Mouse (Mus musculus) left cerebral cortex, postnatal 10 days (tissue): ENCODE measurements at regions not wholly inside any gene's neighbourhood (a gene's known extent, or its start where the extent isn't known, plus 50 kb on each side); places are given as distances from the start of the nearest gene placed in this dataset.
A peak's percentile ranks its signal among the peaks of the same experiment; 100 is the strongest.

Source experiments
- DNase-seq, 2 experiments: peaks; one replicate each; pipeline ENCODE4 v3.0.0; 2021 to 2022; ENCODE audit warnings: low spot score in 2 of 2, mixed read lengths in 1 of 2; ENCODE audit errors: extremely low spot score in 1 of 2
- intact Hi-C: fragments of 180-260 bp; cut with DNase I; formaldehyde crosslinking; loops from one replicate; pipeline ENCODE4 v1.15.1; 2025

GRCm38 (mm10) chr10:104367219-104367618, 173.4 kb downstream of the Gm4340 start:
- intact Hi-C loops: no loop called here
- DNase-seq: peak in 1 of 2 experiments; percentile 3

GRCm38 (mm10) chr10:104374567-104374966, 180.7 kb downstream of the Gm4340 start:
- no peak for DNase-seq
- intact Hi-C loops: no loop called here

- DNase-seq: no peak
- intact Hi-C loops: no loop called here
These were observed 194.4 kb downstream of the Gm4340 start for GRCm38 (mm10) chr10:104388254-104388653.

DNA sequence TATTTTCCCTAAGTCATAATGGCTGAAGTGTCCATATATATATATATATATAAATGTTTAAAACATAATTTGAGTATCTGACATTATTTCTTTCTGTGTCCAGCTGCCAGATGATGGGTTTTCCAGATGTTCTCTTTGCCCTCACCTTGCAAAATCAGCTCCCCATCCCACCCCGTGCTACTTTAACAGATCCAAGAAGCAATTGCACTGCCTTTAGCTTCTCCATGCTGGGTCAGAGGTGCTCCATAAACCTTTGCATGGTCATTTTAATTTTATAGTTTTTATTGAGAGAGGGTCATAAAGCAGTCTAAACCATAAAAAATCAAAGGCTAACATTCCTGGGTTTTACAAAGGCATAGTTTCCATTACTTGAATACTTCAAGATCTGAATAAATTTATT, 201.9 kb downstream of the Gm4340 start:
- intact Hi-C loops: no loop called here
- no peak for DNase-seq

- intact Hi-C loops: no loop called here
These were observed 214.9 kb downstream of the Gm4340 start for GRCm38 (mm10) chr10:104408751-104409150.

DNA sequence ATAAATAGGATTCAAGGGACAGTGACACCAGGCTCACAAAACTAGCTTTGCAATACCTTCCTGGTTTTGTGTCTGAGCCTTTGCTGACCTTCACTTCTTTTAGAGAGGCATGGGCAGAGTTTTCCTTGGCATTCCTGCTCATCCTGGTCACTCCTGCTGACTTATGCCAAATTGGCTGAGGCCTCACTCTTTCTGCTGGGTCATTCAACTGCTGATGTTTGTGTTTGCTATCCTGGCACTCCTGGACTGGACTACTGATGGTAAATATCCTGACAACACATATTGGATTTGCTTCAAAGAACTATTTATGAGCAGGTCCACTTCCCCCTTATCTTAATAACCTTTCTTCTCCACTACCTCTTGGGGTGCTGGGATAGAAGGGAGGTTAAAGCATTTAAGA, 228.7 kb downstream of the Gm4340 start:
- no peak for DNase-seq
- intact Hi-C loops: no loop called here

More at GRCm38 (mm10) chr10:104408751-104409150, 214.9 kb downstream of the Gm4340 start:
- DNase-seq: no peak

DNA sequence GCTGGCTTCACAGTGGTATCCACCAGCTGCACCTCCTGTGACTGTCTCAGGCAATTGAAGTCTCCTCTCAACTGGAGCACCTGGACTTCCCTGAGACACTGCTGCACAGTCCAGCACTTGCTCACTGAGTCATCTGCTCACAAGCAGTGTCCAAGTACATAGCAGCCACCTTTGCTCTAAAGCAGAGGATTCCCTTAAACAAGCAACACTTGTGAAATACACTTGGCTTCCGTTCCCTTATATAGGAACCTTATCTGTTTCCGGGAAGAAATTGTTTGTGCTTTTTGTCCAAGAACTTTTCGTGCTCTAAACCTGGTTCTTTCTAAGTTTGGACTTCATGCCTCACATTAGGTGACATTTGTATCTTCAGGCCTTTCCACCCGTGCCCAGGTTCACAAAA, 229.3 kb downstream of the Gm4340 start:
- no peak for DNase-seq
- intact Hi-C loops: no loop called here

GRCm38 (mm10) chr10:104423761-104424160, 229.9 kb downstream of the Gm4340 start:
- intact Hi-C loops: no loop called here
- DNase-seq: no peak

DNA sequence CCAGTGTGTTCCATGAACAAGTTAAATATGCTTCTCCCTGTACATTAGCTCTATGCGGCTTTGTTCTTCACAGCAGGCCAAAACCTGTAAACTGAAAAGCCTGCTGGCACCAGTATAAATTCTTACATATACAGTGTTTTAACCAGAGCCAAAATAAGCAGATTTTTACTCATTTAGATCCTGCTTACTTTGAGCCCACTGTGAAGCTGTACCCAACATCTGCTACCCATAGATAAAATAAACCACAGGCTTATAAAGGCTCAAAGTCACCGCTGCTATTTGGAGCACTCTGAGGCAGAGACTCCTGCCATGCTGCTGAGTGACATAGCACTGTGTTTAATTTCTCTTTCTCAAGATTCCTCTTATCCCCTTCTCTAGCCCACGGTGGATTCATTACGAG, 251.1 kb downstream of the Gm4340 start:
- peak in 1 of 2 experiments; percentile 6 for DNase-seq
- intact Hi-C loops: no loop called here

DNA sequence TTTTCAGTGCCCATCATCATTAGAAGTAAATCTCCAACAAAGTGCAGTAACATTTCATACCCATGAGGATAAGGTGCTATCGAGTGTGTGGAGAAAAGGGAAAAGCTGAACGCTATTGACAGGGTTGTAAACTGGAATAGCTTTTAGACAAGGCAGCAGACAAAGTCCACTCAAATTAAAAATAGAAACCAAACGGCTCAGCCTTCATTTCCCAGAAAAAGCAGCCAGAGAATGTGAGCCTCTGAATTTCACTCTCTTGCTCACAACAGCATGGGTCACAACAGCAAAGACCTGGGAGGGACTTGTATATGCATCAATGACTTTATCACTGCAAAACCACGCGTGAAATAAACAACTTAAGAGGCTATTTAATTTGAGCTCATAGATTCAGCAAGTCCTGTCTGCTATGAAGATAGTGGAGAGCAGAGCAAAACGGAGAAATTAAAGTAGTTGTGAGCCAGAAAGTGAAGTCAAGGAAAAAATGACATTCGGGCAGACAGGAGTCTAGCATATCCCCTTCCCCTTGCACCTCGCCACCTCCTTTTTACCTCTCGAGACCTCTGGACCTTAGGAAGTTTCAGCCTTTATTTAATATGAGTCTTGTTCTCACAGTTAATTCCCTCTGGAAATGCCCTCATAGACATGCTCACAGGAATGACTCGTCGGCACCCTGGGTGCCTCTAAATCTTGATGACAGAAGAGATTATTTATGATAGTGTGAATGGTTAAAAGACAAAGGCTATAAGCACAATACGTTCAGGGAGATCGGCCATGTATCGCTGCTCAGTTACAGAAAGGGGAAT, 261.9 kb downstream of the Gm4340 start:
- intact Hi-C loops: no loop called here
- DNase-seq: no peak

GRCm38 (mm10) chr10:104456352-104456725, 262.5 kb downstream of the Gm4340 start:
- no peak for DNase-seq
- intact Hi-C loops: no loop called here

GRCm38 (mm10) chr10:104486226-104486944, 292.5 kb downstream of the Gm4340 start:
- intact Hi-C loops: no loop called here
- no peak for DNase-seq

- no peak for DNase-seq
- intact Hi-C loops: no loop called here
These were observed 295.5 kb downstream of the Gm4340 start for GRCm38 (mm10) chr10:104489301-104489700.

DNA sequence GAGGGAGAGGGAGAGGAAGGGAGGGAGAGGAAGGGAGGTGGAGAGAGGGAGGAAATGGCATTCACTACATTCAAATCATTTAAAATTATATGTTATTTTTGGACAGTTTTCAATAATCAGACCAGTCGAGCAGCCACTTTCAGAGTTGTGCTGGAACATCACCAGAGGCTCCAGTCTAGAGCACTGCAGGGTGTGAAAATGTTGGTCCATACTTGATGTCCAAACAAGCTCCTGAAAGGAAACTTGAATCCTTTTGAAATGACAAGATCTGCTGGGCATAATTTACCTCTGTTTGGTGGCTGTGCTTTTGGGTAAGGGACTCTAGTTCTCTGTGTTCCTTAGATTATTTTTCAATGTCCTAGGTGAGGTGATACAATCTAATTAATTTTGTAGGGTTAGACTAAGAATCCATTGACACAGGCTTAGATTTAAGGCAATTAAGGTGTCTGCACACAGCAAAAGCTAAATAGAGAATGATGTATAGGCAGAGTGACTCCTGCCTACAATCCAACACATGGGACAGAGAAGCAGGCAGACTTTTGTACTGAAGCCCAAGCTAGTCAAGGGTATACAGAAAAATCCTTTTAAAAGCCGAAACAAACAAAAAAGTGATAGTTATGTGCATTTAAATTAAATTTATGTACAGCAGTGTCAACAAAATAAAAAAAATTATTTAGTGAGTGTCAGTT, 297.2 kb downstream of the Gm4340 start:
- intact Hi-C loops: no loop called here
- no peak for DNase-seq
